Mouse (Mus musculus) granulocyte monocyte progenitor cell, adult 5-6 weeks (primary cell): ENCODE measurements at regions not wholly inside any gene's neighbourhood (a gene's known extent, or its start where the extent isn't known, plus 50 kb on each side); places are given as distances from the start of the nearest gene placed in this dataset.

ENCODE experiments used
- ATAC-seq: replicated peaks from 2 replicates; pipeline ENCODE4 v1.8.0; 2016; ENCODE audit warnings: mild to moderate bottlenecking, moderate TSS enrichment, inconsistent platforms; ENCODE audit not compliant: poor library complexity, severe bottlenecking

GRCm38 (mm10) chr5:111594111-111594510, 139.6 kb upstream of the Gm26897 start:
- no peak for ATAC-seq

- no peak for ATAC-seq
These were observed 138.3 kb upstream of the Gm26897 start for GRCm38 (mm10) chr5:111595438-111595837.

GRCm38 (mm10) chr5:111597733-111598132, 136.0 kb upstream of the Gm26897 start:
- ATAC-seq, result no peak

- no peak for ATAC-seq
These were observed 131.8 kb upstream of the Gm26897 start for GRCm38 (mm10) chr5:111601711-111602521.

- no peak for ATAC-seq
These were observed 120.0 kb upstream of the Gm26897 start for GRCm38 (mm10) chr5:111613687-111614086.

- ATAC-seq, result no peak
These were observed 113.8 kb upstream of the Gm26897 start for GRCm38 (mm10) chr5:111619974-111620373.

DNA sequence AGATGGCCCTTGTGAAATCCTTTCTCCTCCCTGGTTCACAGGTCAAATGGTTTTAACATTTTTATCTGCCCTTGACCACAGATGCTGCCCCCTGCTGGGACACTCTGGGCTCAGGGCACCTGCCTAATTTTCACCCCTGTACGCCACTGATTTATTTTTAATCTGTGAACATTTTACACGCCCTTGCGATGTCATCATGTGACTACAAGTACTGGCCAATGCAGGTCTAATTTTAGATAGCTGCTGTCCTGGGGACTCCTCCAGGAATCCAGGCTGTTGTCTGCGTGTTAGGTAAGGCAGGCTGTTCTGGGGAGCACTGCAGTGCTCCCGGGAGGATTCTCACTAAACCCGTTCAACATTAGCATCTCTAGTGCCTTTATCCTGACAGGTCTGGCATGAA, 113.1 kb upstream of the Gm26897 start:
- ATAC-seq, result no peak

- ATAC-seq, result no peak
These were observed 111.2 kb upstream of the Gm26897 start for GRCm38 (mm10) chr5:111622481-111622880.

GRCm38 (mm10) chr5:111626273-111626798, 107.4 kb upstream of the Gm26897 start:
- ATAC-seq, result no peak

DNA sequence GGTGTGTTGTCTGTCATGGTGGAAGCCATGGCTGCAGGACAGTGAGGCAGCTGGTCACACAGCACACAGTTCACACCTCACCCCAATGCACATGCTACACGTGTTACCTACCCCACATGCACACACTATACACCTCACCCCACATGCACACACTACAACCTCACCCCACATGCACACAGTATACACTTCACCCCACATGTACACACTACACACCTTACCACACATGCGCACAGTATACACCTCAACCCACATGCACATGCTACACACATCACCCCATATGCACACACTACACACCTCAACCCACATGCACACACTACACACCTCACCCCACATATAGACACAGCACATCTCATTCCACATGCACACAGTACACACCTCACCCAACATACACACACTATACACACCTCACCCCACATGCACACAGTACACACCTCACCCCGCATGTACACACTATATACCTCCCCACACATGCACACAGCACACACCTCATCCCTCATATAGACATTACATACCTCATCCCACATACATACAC, 103.3 kb upstream of the Gm26897 start:
- no peak for ATAC-seq

DNA sequence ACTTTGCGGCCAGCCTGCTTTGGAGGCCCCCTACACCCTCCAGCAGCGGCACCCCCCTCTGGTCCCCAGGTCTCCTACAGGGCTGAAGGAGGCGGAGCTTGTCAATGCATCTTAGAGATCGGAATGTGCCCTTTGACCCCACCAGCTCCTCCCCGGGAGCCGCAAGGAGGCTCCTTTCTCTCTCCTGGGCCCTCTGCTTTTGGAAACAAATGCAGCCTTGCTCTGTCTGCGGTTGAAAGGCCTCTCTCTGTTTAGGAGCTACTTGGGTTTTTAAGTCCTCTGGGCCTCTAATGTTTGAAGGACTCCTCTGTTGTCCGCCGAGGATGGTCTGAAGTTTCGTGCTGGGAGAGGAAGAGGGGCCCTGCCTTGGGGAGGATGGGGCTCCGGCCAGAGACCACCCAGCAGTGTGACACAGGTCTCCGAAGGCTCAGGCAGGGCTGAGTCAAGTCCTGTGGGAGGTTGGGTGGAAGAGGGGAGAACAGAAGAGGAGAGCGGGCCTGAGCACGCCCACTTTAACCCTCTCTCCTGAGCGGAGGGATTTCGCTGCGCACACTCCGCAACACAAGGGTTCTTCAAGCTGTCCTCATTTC, 102.1 kb upstream of the Gm26897 start:
- no peak for ATAC-seq

GRCm38 (mm10) chr5:111635092-111635491, 98.6 kb upstream of the Gm26897 start:
- peak; percentile 91 for ATAC-seq

DNA sequence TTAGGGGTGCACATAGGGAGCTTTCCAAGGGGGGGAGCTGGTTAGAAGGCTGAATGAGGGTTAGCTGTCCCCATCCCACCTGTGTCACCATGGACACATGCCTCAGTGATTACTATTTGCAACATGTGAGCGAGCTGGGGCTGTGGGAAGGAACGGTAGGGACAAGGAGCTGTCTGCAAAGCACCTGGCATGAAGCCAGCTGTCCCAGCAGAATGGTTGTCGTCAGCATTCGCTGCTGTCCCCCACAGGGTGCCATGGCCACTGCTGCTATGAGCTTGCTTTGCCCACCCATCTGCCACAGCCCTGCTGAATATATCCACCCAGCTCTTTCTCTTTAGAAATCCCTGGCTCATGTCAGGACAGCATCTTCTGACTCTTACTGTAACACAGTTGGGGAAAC, 96.8 kb upstream of the Gm26897 start:
- ATAC-seq, result no peak

- ATAC-seq, result no peak
These were observed 95.4 kb upstream of the Gm26897 start for GRCm38 (mm10) chr5:111638306-111638705.

DNA sequence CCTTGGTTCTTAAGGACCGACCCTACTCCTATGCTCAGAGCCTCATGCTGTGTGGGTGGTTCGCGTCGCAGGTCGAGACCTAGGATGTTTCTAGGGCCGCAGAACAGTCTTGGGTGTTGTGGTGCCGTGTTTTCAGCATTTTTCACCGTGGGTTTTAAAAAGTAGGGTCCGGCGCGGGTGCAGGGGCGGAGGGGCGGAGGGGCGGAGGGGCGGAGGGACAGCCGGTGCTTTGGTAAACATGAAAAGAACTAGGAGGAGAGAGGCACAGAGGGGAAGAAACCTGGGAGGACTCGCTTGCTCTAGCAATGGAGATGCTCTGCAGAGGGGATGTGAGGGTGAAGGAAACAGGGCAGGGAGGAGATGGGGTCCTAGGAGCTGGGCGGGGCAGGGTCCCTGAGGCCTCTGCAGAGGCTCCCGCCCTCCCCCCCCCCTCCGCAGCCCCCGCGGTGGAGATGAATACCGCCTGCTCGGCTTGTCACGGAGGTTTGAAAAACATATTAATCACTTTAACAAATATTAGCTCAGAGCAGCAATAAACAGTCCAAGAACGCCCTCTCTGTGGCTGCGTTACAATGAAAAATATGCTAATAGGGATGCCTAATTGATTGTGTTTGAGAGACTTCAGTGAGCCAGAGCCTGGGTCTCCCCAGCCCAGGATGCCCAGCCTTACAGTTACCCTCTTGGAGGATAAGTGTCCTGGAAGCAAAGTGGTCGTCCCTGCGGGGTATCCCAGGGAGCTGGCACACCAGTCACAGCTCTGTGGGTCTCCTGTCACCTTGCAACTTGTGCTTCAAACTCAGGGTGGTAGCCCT, 94.0 kb upstream of the Gm26897 start:
- ATAC-seq, result no peak

DNA sequence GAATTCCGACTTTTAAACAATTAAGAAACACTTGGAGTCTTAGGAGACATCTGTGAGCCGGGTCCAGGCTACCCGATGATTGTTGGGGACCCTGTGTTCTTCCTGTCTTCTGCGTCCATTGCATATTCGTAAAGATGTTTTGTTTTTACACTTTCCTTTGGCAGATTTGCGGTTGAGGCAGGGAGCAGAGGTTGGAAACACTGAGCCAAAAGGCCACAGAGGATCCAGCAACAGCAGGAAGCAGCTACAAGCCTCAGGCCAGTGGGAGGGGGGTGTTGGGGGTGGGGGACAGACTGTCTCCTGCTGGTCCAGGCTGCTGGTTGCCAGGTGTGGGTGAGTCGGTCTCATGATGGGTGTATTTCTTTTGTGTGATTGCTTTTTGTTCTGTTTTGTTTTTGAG, 92.7 kb upstream of the Gm26897 start:
- no peak for ATAC-seq

DNA sequence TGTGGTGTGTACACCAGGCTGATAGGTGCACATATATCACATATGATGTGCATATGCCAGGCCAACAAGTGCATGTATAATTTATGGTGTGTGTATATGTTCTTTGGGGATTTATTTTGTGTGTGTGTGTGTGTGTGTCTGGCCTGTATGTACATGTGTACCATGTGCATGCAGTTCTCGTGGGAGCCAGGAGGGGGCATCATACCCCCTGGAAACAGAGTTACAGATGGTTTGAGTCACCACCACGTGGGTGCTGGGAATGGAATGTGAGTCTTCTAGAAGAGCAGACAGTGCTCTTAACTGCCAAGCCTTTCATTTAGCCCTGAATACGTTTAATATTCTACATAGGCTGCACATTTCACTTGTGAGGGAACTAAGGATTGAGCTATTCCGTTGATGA, 92.0 kb upstream of the Gm26897 start:
- no peak for ATAC-seq

GRCm38 (mm10) chr5:111644142-111644541, 89.6 kb upstream of the Gm26897 start:
- ATAC-seq, result no peak

DNA sequence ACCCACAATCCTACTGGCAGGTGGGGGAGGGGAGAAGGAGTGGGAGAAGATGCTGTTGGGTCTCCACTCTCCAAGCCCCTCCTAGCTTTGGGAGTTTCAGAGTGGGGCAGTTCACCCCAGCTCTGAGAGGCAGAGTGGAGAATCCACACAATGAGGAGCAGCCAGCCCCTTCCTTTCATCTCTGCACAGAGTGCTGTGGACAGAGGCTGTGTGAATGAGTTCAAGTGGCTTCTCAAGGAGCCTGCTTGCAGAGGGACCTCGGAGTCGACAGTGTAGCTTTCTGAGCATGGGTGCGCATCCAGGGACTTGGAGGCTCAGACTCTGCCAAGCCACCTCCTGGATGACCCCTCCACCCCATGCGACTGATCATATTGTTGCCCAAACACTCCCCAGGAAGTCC, 88.9 kb upstream of the Gm26897 start:
- no peak for ATAC-seq

DNA sequence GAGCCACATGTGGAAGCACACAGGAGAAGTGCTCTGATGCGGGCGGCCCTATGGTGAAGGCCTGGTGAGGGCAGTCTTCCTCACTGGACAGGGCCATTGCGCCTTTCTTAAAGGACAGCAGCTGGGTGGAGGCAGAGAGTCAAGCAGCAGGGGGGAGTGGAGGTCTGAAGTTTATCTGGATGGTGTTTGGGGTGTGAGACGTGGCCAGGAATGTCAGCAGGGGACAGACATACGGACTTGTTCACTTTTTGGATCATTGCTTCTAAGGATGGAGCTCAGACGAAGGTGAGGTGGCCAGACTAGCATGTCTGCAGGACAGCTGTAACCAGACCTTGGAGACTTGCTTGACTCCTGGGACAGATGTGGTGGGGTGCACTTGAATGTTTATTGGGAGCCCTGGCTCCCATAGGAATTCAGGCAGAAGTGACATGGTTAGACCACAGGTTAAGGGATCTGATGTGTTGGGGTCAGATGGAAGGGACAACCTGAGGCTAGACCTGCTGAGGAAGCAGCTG, 86.0 kb upstream of the Gm26897 start:
- ATAC-seq, result no peak

DNA sequence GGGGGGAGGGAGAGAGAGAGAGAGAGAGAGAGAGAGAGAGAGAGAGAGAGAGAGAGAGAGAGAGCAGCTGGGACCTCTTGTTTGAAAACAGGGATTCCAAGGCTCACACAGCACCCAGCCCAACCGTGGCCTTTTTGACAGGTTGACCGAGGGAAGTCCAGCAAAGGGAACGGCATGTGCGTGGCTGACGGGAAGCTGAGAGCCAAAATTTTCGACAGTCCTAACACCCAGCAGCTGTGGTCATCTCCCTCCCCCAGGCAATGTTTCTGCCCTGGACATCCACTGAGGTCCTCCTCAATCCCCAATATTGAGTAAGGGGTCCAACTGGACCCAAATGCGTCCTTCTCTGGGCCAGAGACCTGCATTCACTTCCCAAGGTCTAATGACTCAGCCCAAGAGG, 85.2 kb upstream of the Gm26897 start:
- ATAC-seq, result no peak
